Mouse (Mus musculus) erythroblast, embryonic 14.5 days (primary cell): ENCODE measurements around the gene Slc4a11.

Experiments
- GATA1 ChIP-seq: IDR thresholded peaks from 2 replicates; pipeline ENCODE4 v1.6.1; 2012; ENCODE audit warnings: low read length, inconsistent platforms, mixed read lengths
- TAL1 ChIP-seq: IDR thresholded peaks from 3 replicates; pipeline ENCODE4 v1.6.1; 2012; ENCODE audit warnings: low read length, inconsistent platforms, mixed read lengths

- TF ChIP-seq GATA1 (no peak), TAL1 (no peak)
These were observed 43.6 kb downstream of the Slc4a11 start for GRCm38 (mm10) chr2:130653760-130654159.
